ENCODE assay signal across 30 mouse cellular contexts in genomic region chr15:25494687-25495299, GRCm38 (mm10).
A peak's percentile ranks its signal among the peaks of the same experiment; 100 is the strongest.
DNase-seq lines count a peak whose midpoint lies in the region; ATAC-seq and TF ChIP-seq lines count a peak whose summit lies in the region.
"Had no signal": no experiment of that assay in that cellular context is flagged by ENCODE, and none has a peak within 500 bp of the region (broad histone marks: within the 10 kb centered on the region; RNA-seq: fewer than 3 reads in every experiment).

No protein-coding gene starts in this region.

- no peaks in the 10 kb centered on the region for H3K27me3 ChIP-seq in megakaryocyte, embryonic 14.5 days (replicated peaks)
- no peaks in the 10 kb centered on the region for H3K27me3 ChIP-seq in myocyte (ENCODE audit: control insufficient read depth, insufficient read depth, insufficient read length)
- H3K27me3 ChIP-seq: embryonic facial prominence, embryonic 12.5 days; heart, embryonic 15.5 days; liver, embryonic 15.5 days; lung, embryonic 15.5 days; neural tube, embryonic 12.5 days; stomach, embryonic 15.5 days had no signal

- no peak for TF ChIP-seq POLR2A in myocyte (IDR thresholded peaks at IDR 0.05; ENCODE audit: insufficient read length, low read depth)

- no peak overlapping the region for H3ac ChIP-seq in myocyte (ENCODE audit: control insufficient read depth, insufficient read length)

- no peaks in the 10 kb centered on the region for H3K36me3 ChIP-seq in megakaryocyte, embryonic 14.5 days (replicated peaks; ENCODE audit: low read length)
- H3K36me3 ChIP-seq in myocyte (ENCODE audit: control insufficient read depth, insufficient read depth): no peaks in the 10 kb centered on the region
- H3K36me3 ChIP-seq: embryonic facial prominence, embryonic 12.5 days; heart, embryonic 15.5 days; liver, embryonic 15.5 days; lung, embryonic 15.5 days; neural tube, embryonic 12.5 days; stomach, embryonic 15.5 days had no signal

- peak overlapping the region; percentile 21 for H3K4me3 ChIP-seq in megakaryocyte, embryonic 14.5 days (replicated peaks)
- no peak overlapping the region for H3K4me3 ChIP-seq in myocyte
- H3K4me3 ChIP-seq: embryonic facial prominence, embryonic 12.5 days; erythroblast, embryonic 14.5 days; forebrain, embryonic 13.5 days; gastrocnemius, adult 2 months; heart, embryonic 15.5 days; left cerebral cortex, adult 2 months; liver, embryonic 15.5 days; lung, embryonic 15.5 days; neural tube, embryonic 12.5 days; stomach, embryonic 15.5 days had no signal

- peak; percentile 73 for DNase-seq in NIH3T3 (ENCODE audit: low read depth)
- peak; percentile 58 for DNase-seq in embryo, embryonic 9.5 days (ENCODE audit: extremely low spot score)
- no peak for DNase-seq in T-cell, adult 2 months (ENCODE audit: low spot score)
- no peak for DNase-seq in lung, postnatal 25 days (ENCODE audit: low spot score)
- DNase-seq: adrenal gland, postnatal 14 days; cerebellum, adult 9-10 months; gastrocnemius, adult 2 months; heart, postnatal 36 days; kidney, adult 2 months; kidney, postnatal 4 days; liver; midbrain, embryonic 14.5 days; retina, postnatal 1 day; right cerebral cortex, postnatal 4 days; thymus, postnatal 36 days had no signal

- H3K79me2 ChIP-seq in myocyte (ENCODE audit: control insufficient read depth, insufficient read depth): no peaks in the 10 kb centered on the region

- peaks cover 39% of the 10 kb centered on the region for H3K4me1 ChIP-seq in megakaryocyte, embryonic 14.5 days
- H3K4me1 ChIP-seq: liver, embryonic 15.5 days; neural tube, embryonic 12.5 days; stomach, embryonic 15.5 days had no signal

- no peak for ATAC-seq in megakaryocyte, adult 5-6 weeks (ENCODE audit: poor library complexity, severe bottlenecking)
- ATAC-seq: CD4-positive, CD25-positive, alpha-beta regulatory T cell, adult 4 months; forebrain, embryonic 13.5 days; inflammation-experienced regulatory T-cells, adult 6 months had no signal

- peak overlapping the region; percentile 75 for H3K4me2 ChIP-seq in myocyte (ENCODE audit: low read depth)
- H3K4me2 ChIP-seq: embryonic facial prominence, embryonic 12.5 days; forebrain, embryonic 13.5 days; heart, embryonic 15.5 days; hindbrain, embryonic 14.5 days; liver, embryonic 15.5 days; lung, embryonic 15.5 days; neural tube, embryonic 12.5 days; stomach, embryonic 15.5 days had no signal

- H3K9me3 ChIP-seq in megakaryocyte, embryonic 14.5 days: no peaks in the 10 kb centered on the region
- H3K9me3 ChIP-seq: embryonic facial prominence, embryonic 12.5 days; heart, embryonic 15.5 days; liver, embryonic 15.5 days; lung, embryonic 15.5 days; neural tube, embryonic 12.5 days; stomach, embryonic 15.5 days had no signal

TF ChIP-seq in myocyte, 11 proteins besides CTCF, POLR2A, EP300 and RAD21:
- no peak for TF ChIP-seq POLR2AphosphoS2 (IDR thresholded peaks at IDR 0.05; ENCODE audit: insufficient read length, low read depth)
- TF ChIP-seq MYOD1 (IDR thresholded peaks at IDR 0.05; ENCODE audit: control insufficient read depth in 1 of 3, insufficient read length in 2 of 3, low read depth in 2 of 3): peak in 1 of 3 experiments; percentile 11
- no peak for TF ChIP-seq USF1 (IDR thresholded peaks at IDR 0.05; ENCODE audit: low read depth)
- TF ChIP-seq MAX (IDR thresholded peaks at IDR 0.05; ENCODE audit: low read depth): peak; percentile 43
- TF ChIP-seq CEBPB (IDR thresholded peaks at IDR 0.05; ENCODE audit: insufficient read depth, poor library complexity, severe bottlenecking): 0 out of 2 replicates have a peak, but pooled peaks have one; percentile 27

Comparison
In these comparisons a context has a peak if more than half of its experiments do, and no peak if none do; other contexts are left out.
1. DNase-seq: peak in NIH3T3 (single experiment) and embryo, embryonic 9.5 days (single experiment); none in T-cell, adult 2 months (single experiment) and lung, postnatal 25 days (single experiment).